Mouse (Mus musculus) liver, embryonic 16.5 days (tissue): ENCODE results near the gene Bach2. TPM values are rescaled to one million over a fixed set of nuclear protein-coding genes. Genes with fewer than 3 reads are reported as not detected.
A peak's percentile ranks its signal among the peaks of the same experiment; 100 is the strongest.

Source experiments
- ATAC-seq: fragments of 200-750 bp; cut with Nextera tagmentation; 2 replicates; pipeline ENCODE4 v1.8.0; 2017; ENCODE audit warnings: low read depth, mild to moderate bottlenecking, moderate number of reproducible peaks, moderate library complexity
- H3K27ac ChIP-seq: fragments of 300-500 bp; sonication (generic); 2 replicates; pipeline ENCODE4 v1.5.1; 2014; ENCODE audit warnings: mild to moderate bottlenecking, low read length
- H3K27me3 ChIP-seq: fragments of 300-500 bp; sonication (generic); 2 replicates; pipeline ENCODE4 v1.6.1; 2014; ENCODE audit warnings: low read depth, low read length, mixed read lengths; ENCODE audit not compliant: control insufficient read depth, insufficient read depth
- H3K36me3 ChIP-seq: fragments of 300-500 bp; sonication (generic); 2 replicates; pipeline ENCODE4 v1.6.1; 2014; ENCODE audit warnings: mild to moderate bottlenecking; ENCODE audit not compliant: control insufficient read depth, insufficient read depth
- H3K4me1 ChIP-seq: fragments of 300-500 bp; sonication (generic); 2 replicates; pipeline ENCODE4 v1.6.1; 2014; ENCODE audit warnings: low read depth, low read length, mixed read lengths; ENCODE audit not compliant: control insufficient read depth
- H3K4me2 ChIP-seq: fragments of 300-500 bp; sonication (generic); 2 replicates; pipeline ENCODE4 v1.6.1; 2014; ENCODE audit warnings: low read depth, low read length, mixed read lengths
- H3K4me3 ChIP-seq: fragments of 300-500 bp; sonication (generic); 2 replicates; pipeline ENCODE4 v1.5.1; 2014; ENCODE audit warnings: low read depth, mild to moderate bottlenecking, low read length
- H3K9ac ChIP-seq: fragments of 300-500 bp; sonication (generic); 2 replicates; pipeline ENCODE4 v1.6.1; 2014; ENCODE audit warnings: low read depth, low read length
- H3K9me3 ChIP-seq: fragments of 300-500 bp; sonication (generic); replicated peaks from 2 replicates; pipeline ENCODE4 v1.6.1; 2016; ENCODE audit warnings: low read length; ENCODE audit not compliant: control insufficient read depth
- WGBS: fragments of 180-500 bp; shearing (Covaris S2); extraction: QIAGEN DNeasy Blood & Tissue Kit; methylation state at CpG from one replicate; pipeline ENCODE4 v1.1.7; 2014; ENCODE audit not compliant: insufficient replicate concordance; 5-methylcytosine and 5-hydroxymethylcytosine counted together
- polyA plus RNA-seq: library from polyadenylated mRNA; unstranded; fragments of >200 nt; fragmentation: Nextera tagmentation; extraction: Ambion mirVana; gene quantifications from 2 replicates; pipeline ENCODE4 v1.2.1, GENCODE M21; 2015

Gene Bach2
- polyA plus RNA-seq, 1 experiment from 2014 or later: 1.5 TPM

DNA sequence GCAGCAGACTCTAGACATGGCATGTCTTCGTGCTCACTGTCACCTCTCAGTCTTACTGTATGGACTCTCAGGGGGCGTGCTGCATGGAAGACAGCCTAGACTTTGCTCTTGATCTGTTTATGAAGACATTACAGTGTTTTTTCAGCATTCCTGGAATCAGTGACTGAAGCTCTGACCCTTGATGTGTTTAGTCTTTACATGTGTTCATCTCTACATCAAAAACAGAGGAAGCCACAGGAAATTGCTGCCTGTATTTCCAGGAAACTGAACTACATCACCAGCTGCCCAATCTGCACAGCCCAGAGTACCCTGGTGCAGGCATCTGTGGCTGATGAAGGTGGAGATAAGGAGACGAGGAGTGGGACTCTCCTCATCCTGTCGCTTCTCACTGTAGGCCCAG is 52.8 kb downstream of the Bach2 start:
- no peaks in the 10 kb centered on the region for H3K27me3 ChIP-seq
- ATAC-seq: no peak
- no peak overlapping the region for H3K4me3 ChIP-seq
- H3K9ac ChIP-seq: no peak overlapping the region
- H3K36me3 ChIP-seq: no peaks in the 10 kb centered on the region
- H3K27ac ChIP-seq: no peak overlapping the region
- no peak overlapping the region for H3K4me2 ChIP-seq
- H3K9me3 ChIP-seq: no peaks in the 10 kb centered on the region
- peaks cover 16% of the 10 kb centered on the region for H3K4me1 ChIP-seq
- 28% methylated on average over 4 of the region's 4 CpGs for WGBS

DNA sequence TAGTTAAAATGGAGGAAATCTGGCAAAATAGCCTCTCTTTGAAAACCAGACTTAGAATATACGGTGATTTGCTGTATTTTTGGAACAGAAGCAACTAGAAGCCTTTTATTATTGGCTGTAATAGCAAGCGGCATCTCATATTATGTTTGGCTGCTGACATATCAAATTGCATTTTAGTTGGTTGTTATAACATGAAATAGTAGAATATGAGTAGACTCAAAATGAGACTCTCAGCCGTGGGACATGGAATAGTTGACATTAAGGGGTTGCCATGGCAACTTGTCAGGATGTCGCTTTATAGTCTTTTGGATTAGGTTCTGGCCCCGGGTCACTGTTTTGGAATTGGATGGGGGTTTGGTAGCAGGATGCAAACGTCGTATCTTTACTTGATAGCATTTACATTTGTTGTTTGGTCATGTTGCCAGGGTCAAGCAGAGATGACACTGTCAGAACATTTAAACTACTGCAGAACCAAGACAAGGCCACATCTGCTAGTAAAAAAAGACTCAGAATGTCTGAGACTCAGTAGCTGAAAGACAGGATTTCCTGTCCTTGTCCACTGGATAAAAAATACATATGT is 55.2 kb downstream of the Bach2 start:
- Histone ChIP-seq H3K27me3 (no peaks in the 10 kb centered on the region), H3K4me3 (no peak overlapping the region), H3K36me3 (no peaks in the 10 kb centered on the region), H3K4me1 (peaks cover 14% of the 10 kb centered on the region), H3K4me2 (no peak overlapping the region), H3K9me3 (no peaks in the 10 kb centered on the region), H3K27ac (no peak overlapping the region), H3K9ac (no peak overlapping the region)
- ATAC-seq: no peak
- WGBS: 68% methylated on average over 7 of the region's 7 CpGs

- Histone ChIP-seq H3K4me1 (no peaks in the 10 kb centered on the region; the same call in 1 of the 2 replicates), H3K27ac (no peak overlapping the region), H3K27me3 (no peaks in the 10 kb centered on the region), H3K9me3 (no peaks in the 10 kb centered on the region), H3K36me3 (no peaks in the 10 kb centered on the region), H3K4me2 (no peak overlapping the region), H3K4me3 (no peak overlapping the region), H3K9ac (no peak overlapping the region)
- no peak for ATAC-seq
- WGBS: 49% methylated on average over 6 of the region's 6 CpGs
Measured at GRCm38 (mm10) chr4:32297071-32297671, 58.6 kb downstream of the Bach2 start.

DNA sequence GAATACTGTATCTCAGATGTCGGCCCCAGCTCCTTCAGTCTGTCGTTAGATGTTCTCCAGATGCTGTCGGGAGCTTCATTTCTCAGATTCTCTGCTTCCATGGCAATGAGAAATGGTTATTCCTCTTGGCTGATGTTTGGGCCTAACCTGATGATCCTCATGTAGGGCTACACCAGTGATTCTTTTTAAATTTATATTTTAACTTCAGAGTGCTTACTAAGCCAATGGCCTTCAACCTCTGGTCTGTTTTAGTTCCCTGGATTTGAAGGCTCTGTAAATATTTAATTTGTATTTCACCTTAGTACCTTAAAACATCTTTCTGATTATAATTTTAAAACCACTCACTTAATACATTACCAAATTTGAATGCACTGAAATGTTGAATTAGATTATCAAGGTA is 60.6 kb downstream of the Bach2 start:
- Histone ChIP-seq H3K4me1 (peaks cover 8% of the 10 kb centered on the region), H3K9me3 (no peaks in the 10 kb centered on the region), H3K9ac (no peak overlapping the region), H3K4me3 (no peak overlapping the region), H3K27me3 (no peaks in the 10 kb centered on the region), H3K36me3 (no peaks in the 10 kb centered on the region), H3K27ac (no peak overlapping the region), H3K4me2 (no peak overlapping the region)
- no peak for ATAC-seq
- 76% methylated on average over 3 of the region's 3 CpGs for WGBS

DNA sequence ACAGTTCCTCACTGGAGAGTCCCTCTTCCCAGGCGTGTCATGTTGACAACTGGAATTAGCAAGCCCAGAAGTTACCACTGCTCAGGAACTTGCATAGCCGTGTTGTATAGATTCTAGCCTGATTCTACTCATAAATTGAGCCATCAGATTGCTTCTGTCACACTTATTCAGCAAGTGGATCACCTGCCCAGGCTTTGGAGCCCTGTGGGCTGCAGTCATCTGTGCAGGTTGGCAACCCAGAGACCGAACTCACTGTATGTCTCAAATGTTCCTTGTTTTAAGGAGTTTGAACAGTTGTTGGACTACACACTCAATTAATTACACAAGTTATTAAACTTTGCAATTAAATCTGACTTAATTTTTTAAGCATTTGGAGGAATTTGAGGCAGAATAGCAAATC is 61.4 kb downstream of the Bach2 start:
- peaks cover 10% of the 10 kb centered on the region for H3K4me1 ChIP-seq
- no peak overlapping the region for H3K9ac ChIP-seq
- H3K27ac ChIP-seq: no peak overlapping the region
- H3K27me3 ChIP-seq: no peaks in the 10 kb centered on the region
- no peak overlapping the region for H3K4me3 ChIP-seq
- ATAC-seq: no peak
- no peak overlapping the region for H3K4me2 ChIP-seq
- no peaks in the 10 kb centered on the region for H3K36me3 ChIP-seq
- WGBS: 72% methylated on average over 3 of the region's 3 CpGs
- H3K9me3 ChIP-seq: no peaks in the 10 kb centered on the region

- Histone ChIP-seq H3K27ac (no peak overlapping the region), H3K4me1 (peaks cover 23% of the 10 kb centered on the region)
Measured at GRCm38 (mm10) chr4:32302668-32303067, 64.1 kb downstream of the Bach2 start.

GRCm38 (mm10) chr4:32303076-32303475 is 64.5 kb downstream of the Bach2 start:
- H3K4me1 ChIP-seq: peaks cover 23% of the 10 kb centered on the region
- no peak overlapping the region for H3K4me2 ChIP-seq
- no peak overlapping the region; the same call in 1 of the 2 replicates for H3K27ac ChIP-seq
- no peaks in the 10 kb centered on the region for H3K36me3 ChIP-seq
- H3K9me3 ChIP-seq: no peaks in the 10 kb centered on the region
- 31% methylated on average over 4 of the region's 4 CpGs for WGBS
- H3K9ac ChIP-seq: no peak overlapping the region
- H3K4me3 ChIP-seq: no peak overlapping the region
- no peak for ATAC-seq
- no peaks in the 10 kb centered on the region for H3K27me3 ChIP-seq

More at GRCm38 (mm10) chr4:32302668-32303067, 64.1 kb downstream of the Bach2 start:
- ATAC-seq: no peak
- H3K9ac ChIP-seq: no peak overlapping the region
- no peaks in the 10 kb centered on the region for H3K36me3 ChIP-seq
- no peak overlapping the region for H3K4me2 ChIP-seq
- WGBS: 66% methylated on average over 5 of the region's 5 CpGs
- H3K27me3 ChIP-seq: no peaks in the 10 kb centered on the region
- H3K4me3 ChIP-seq: no peak overlapping the region
- H3K9me3 ChIP-seq: no peaks in the 10 kb centered on the region

GRCm38 (mm10) chr4:32303674-32304073 is 65.1 kb downstream of the Bach2 start:
- Histone ChIP-seq H3K9ac (no peak overlapping the region), H3K36me3 (no peaks in the 10 kb centered on the region), H3K4me3 (no peak overlapping the region), H3K27me3 (no peaks in the 10 kb centered on the region), H3K4me2 (peak overlapping the region; percentile 11; the same call in 1 of the 2 replicates), H3K27ac (peak overlapping the region; percentile 62), H3K9me3 (no peaks in the 10 kb centered on the region), H3K4me1 (peaks cover 23% of the 10 kb centered on the region)
- WGBS: 3% methylated on average over 8 of the region's 8 CpGs
- peak; percentile 35 for ATAC-seq

GRCm38 (mm10) chr4:32304221-32304703 is 65.7 kb downstream of the Bach2 start:
- peak overlapping the region; percentile 24; the same call in 1 of the 2 replicates for H3K4me2 ChIP-seq
- no peaks in the 10 kb centered on the region for H3K36me3 ChIP-seq
- no peaks in the 10 kb centered on the region for H3K27me3 ChIP-seq
- peak overlapping the region; percentile 71 for H3K27ac ChIP-seq
- H3K9ac ChIP-seq: no peak overlapping the region
- H3K4me3 ChIP-seq: no peak overlapping the region
- ATAC-seq: peak; percentile 82
- WGBS: 21% methylated on average over 6 of the region's 6 CpGs
- H3K9me3 ChIP-seq: no peaks in the 10 kb centered on the region
- peaks cover 23% of the 10 kb centered on the region for H3K4me1 ChIP-seq
